Mouse (Mus musculus) midbrain, embryonic 11.5 days (tissue): ENCODE data around the gene Bicc1. TPM values are rescaled to one million over a fixed set of nuclear protein-coding genes. Genes with fewer than 3 reads are reported as not detected.

Source experiments
- ATAC-seq: fragments of 200-750 bp; cut with Nextera tagmentation; 2 replicates; pipeline ENCODE4 v1.8.0; 2017; ENCODE audit warnings: moderate TSS enrichment, moderate library complexity; ENCODE audit not compliant: low FRiP score
- DNase-seq: peaks from one replicate; pipeline ENCODE4 v3.0.0; 2015; ENCODE audit warnings: low spot score; ENCODE audit errors: missing footprints
- H3K27ac ChIP-seq: fragments of 300-500 bp; sonication (generic); 2 replicates; pipeline ENCODE4 v1.5.1; 2014; ENCODE audit warnings: low read depth, low read length
- H3K27me3 ChIP-seq: fragments of 300-500 bp; sonication (generic); 2 replicates; pipeline ENCODE4 v1.6.1; 2014; ENCODE audit warnings: mild to moderate bottlenecking, low read length, moderate library complexity, mixed read lengths; ENCODE audit not compliant: control insufficient read depth, insufficient read depth
- H3K36me3 ChIP-seq: fragments of 300-500 bp; sonication (generic); 2 replicates; pipeline ENCODE4 v1.6.1; 2014; ENCODE audit warnings: mild to moderate bottlenecking, low read length, moderate library complexity, mixed read lengths; ENCODE audit not compliant: control insufficient read depth, insufficient read depth
- H3K4me1 ChIP-seq: fragments of 300-500 bp; sonication (generic); 2 replicates; pipeline ENCODE4 v1.6.1; 2014; ENCODE audit warnings: low read length; ENCODE audit not compliant: control insufficient read depth, insufficient read depth
- H3K4me2 ChIP-seq: fragments of 300-500 bp; sonication (generic); 2 replicates; pipeline ENCODE4 v1.6.1; 2014; ENCODE audit warnings: mild to moderate bottlenecking, moderate library complexity
- H3K4me3 ChIP-seq: fragments of 300-500 bp; sonication (generic); 2 replicates; pipeline ENCODE4 v1.5.1; 2014; ENCODE audit warnings: low read depth, low read length
- H3K9ac ChIP-seq: fragments of 300-500 bp; sonication (generic); 2 replicates; pipeline ENCODE4 v1.6.1; 2014; ENCODE audit warnings: low read length
- H3K9me3 ChIP-seq: fragments of 300-500 bp; sonication (generic); 2 replicates; pipeline ENCODE4 v1.6.1; 2016; ENCODE audit warnings: low read length; ENCODE audit not compliant: control insufficient read depth
- WGBS: fragments of 180-500 bp; shearing (Covaris S2); extraction: QIAGEN DNeasy Blood & Tissue Kit; methylation state at CpG from one replicate; pipeline ENCODE4 v1.1.7; 2014; 5-methylcytosine and 5-hydroxymethylcytosine counted together
- polyA plus RNA-seq: library from polyadenylated mRNA; unstranded; fragments of >200 nt; fragmentation: Nextera tagmentation; extraction: Ambion mirVana; gene quantifications from 2 replicates; pipeline ENCODE4 v1.2.1, GENCODE M21; 2014

Bicc1 gene
- polyA plus RNA-seq, 1 experiment from 2014 or later = 9.2 TPM

DNA sequence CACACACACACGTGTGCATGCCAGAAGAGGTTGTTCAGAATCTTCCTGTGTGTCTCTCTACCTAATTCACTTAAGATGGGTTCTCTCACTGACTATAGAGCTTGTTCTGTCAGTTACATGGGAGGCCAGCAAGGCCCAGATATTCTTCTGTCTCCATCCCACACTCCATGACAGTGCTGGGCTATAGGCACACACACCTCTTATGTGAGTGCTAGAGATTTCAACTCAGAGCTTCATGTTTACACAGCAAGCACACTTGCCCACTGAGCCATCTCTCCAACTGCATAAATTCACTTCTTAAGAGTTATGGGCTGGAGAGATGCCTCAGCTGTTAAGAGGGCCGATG, 20.7 kb downstream of the Bicc1 start:
- no peak overlapping the region for H3K4me3 ChIP-seq
- H3K9me3 ChIP-seq = no peaks in the 10 kb centered on the region; the same call in 1 of the 2 replicates
- no peaks in the 10 kb centered on the region for H3K27me3 ChIP-seq
- WGBS = 79% methylated on average over 2 of the region's 2 CpGs
- no peak overlapping the region for H3K27ac ChIP-seq
- ATAC-seq (peak; percentile 5; the same call in 1 of the 2 replicates), DNase-seq (peak; percentile 86)
- H3K4me1 ChIP-seq = 0 out of 2 replicates have a peak, but pooled peaks cover 4% of the 10 kb centered on the region
- no peaks in the 10 kb centered on the region for H3K36me3 ChIP-seq
- no peak overlapping the region for H3K4me2 ChIP-seq
- H3K9ac ChIP-seq = no peak overlapping the region

DNA sequence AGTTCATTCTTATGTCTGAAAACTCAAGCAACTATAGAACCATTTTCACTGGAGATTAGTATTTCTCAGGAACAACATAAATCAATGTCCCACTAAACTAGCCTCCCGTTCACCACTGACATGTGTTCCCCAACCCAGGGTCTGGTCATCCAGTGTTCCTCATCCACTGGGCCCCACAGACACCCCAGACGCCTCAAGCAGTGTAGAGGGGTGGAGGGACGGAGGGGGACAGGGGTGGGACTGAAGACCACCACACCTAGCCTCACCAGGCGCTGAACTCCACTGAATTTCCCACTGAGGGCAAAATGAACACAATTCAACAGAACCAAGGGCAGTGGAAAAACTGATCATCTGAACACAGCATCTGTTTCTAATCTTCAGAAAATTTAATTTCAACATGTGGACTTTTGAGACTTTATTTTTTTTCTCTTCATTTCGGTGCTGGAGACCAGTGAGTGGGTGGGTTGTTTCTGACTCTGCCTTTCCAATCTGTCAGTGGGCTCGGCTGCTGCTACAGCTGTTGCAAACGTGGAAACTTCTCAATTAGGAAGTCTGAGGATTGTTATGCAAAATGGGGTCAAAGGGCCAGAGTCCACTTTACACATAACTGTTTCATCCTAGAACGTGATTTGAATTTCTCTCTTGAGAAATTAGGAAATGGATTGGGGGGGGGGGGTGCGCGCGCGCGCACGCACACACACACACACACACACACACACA, 21.2 kb downstream of the Bicc1 start:
- WGBS = 61% methylated on average over 14 of the region's 14 CpGs
- ATAC-seq = peak; percentile 33; the same call in 1 of the 2 replicates
- no peaks in the 10 kb centered on the region; the same call in 1 of the 2 replicates for H3K9me3 ChIP-seq
- H3K4me2 ChIP-seq = no peak overlapping the region
- H3K27ac ChIP-seq = no peak overlapping the region
- H3K9ac ChIP-seq = no peak overlapping the region
- peak; percentile 90 for DNase-seq
- H3K4me1 ChIP-seq = 0 out of 2 replicates have a peak, but pooled peaks cover 4% of the 10 kb centered on the region
- no peaks in the 10 kb centered on the region for H3K27me3 ChIP-seq
- no peak overlapping the region for H3K4me3 ChIP-seq
- no peaks in the 10 kb centered on the region for H3K36me3 ChIP-seq

DNA sequence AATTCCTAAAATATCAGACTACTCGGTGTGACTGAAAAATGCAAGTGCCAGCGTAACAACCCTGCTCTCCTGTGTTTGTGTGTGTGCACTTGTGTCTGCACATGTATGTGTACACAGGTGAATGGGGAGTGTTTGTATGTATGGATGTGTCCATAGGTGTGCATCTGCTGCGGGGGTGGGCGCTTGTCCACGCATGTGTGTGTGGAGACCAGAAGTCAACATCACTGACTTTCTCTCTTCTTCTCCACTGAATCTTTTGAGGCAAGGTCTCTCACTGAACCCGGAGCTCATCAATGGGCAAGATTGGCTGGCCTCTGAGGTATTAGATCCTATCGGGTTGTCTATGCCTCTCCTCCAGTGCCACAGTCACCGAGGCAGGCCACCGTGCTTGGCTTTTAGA, 21.9 kb downstream of the Bicc1 start:
- Histone ChIP-seq H3K4me1 (0 out of 2 replicates have a peak, but pooled peaks cover 4% of the 10 kb centered on the region), H3K9me3 (no peaks in the 10 kb centered on the region; the same call in 1 of the 2 replicates), H3K27me3 (no peaks in the 10 kb centered on the region), H3K4me2 (no peak overlapping the region), H3K9ac (no peak overlapping the region), H3K27ac (no peak overlapping the region), H3K4me3 (no peak overlapping the region), H3K36me3 (no peaks in the 10 kb centered on the region)
- WGBS = 93% methylated on average over 9 of the region's 9 CpGs
- ATAC-seq = no peak
- no peak for DNase-seq

GRCm38 (mm10) chr10:71131333-71131732, 28.2 kb downstream of the Bicc1 start:
- no peak overlapping the region for H3K4me2 ChIP-seq
- H3K4me1 ChIP-seq = no peaks in the 10 kb centered on the region
- DNase-seq (no peak), ATAC-seq (no peak)
- WGBS = 69% methylated on average over 9 of the region's 9 CpGs
- no peaks in the 10 kb centered on the region for H3K9me3 ChIP-seq
- H3K36me3 ChIP-seq = no peaks in the 10 kb centered on the region
- H3K27me3 ChIP-seq = no peaks in the 10 kb centered on the region
- no peak overlapping the region for H3K4me3 ChIP-seq
- no peak overlapping the region for H3K27ac ChIP-seq
- H3K9ac ChIP-seq = no peak overlapping the region

GRCm38 (mm10) chr10:71130261-71130660, 29.2 kb downstream of the Bicc1 start:
- no peak overlapping the region for H3K4me3 ChIP-seq
- no peak for DNase-seq
- no peak overlapping the region for H3K4me2 ChIP-seq
- no peaks in the 10 kb centered on the region for H3K4me1 ChIP-seq
- H3K27me3 ChIP-seq = no peaks in the 10 kb centered on the region
- no peak overlapping the region for H3K9ac ChIP-seq
- H3K36me3 ChIP-seq = no peaks in the 10 kb centered on the region
- no peak overlapping the region for H3K27ac ChIP-seq
- 57% methylated on average over 9 of the region's 9 CpGs for WGBS
- no peaks in the 10 kb centered on the region for H3K9me3 ChIP-seq
- ATAC-seq = no peak

DNA sequence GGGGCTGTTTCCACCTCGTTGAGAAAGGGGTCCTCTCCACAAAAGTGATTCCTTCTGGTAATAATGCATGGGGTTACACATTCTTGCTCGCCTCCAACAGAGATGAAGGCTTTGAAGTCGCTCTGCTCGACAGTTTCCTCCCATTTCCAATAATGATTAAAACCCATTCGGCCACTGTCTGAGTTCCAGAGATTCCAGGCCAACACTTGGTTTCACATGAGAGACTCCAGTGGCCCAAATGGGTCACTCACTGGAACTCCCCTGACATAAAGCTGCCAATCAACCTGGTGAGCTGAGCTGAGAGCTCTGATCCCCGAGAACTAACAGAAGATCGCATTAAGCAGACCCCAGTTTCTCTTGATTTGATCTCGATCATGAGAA, 31.6 kb downstream of the Bicc1 start:
- H3K36me3 ChIP-seq = no peaks in the 10 kb centered on the region
- H3K9me3 ChIP-seq = no peaks in the 10 kb centered on the region
- H3K4me1 ChIP-seq = no peaks in the 10 kb centered on the region
- ATAC-seq (no peak), DNase-seq (no peak)
- H3K27ac ChIP-seq = no peak overlapping the region
- no peak overlapping the region for H3K4me3 ChIP-seq
- H3K27me3 ChIP-seq = no peaks in the 10 kb centered on the region
- 47% methylated on average over 8 of the region's 8 CpGs for WGBS
- no peak overlapping the region for H3K4me2 ChIP-seq
- no peak overlapping the region for H3K9ac ChIP-seq

DNA sequence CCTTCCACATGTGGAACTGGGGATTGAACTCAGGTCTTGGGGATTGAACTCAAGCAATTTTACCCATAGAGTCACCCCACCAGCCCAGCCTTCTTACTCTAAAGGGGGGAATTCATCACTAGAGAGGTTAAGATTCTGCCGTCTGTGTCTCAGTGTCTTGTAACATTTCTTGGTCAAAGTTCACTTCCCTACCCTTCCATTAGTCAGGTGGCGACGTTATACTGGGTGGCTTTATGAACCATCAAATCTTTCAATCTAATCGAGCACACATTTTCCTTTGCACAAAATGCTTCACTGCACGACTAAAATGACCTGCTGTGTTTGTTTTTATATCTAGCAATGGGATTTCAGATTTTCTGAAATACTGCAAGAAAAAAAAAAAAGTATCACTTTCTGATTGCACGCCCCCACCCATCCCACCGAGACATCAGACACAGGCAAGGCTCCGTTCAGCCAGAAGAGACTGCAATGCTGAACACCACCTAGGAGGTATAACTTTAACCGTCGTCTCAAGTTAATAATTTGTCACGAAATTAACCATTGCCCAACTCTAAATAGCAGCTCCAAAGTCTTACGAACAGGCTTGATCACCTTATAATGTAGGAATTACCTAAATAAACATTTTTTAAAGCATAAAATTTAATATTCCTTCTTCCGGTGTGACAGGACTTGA, 32.1 kb downstream of the Bicc1 start:
- WGBS = 72% methylated on average over 13 of the region's 13 CpGs
- Histone ChIP-seq H3K27me3 (no peaks in the 10 kb centered on the region), H3K4me2 (no peak overlapping the region), H3K4me3 (no peak overlapping the region), H3K9ac (no peak overlapping the region), H3K4me1 (no peaks in the 10 kb centered on the region), H3K9me3 (no peaks in the 10 kb centered on the region), H3K27ac (no peak overlapping the region), H3K36me3 (no peaks in the 10 kb centered on the region)
- DNase-seq (peak; percentile 14), ATAC-seq (no peak)

- 65% methylated on average over 3 of the region's 3 CpGs for WGBS
- H3K27ac ChIP-seq = no peak overlapping the region
Observed at GRCm38 (mm10) chr10:71123974-71124373, 35.5 kb downstream of the Bicc1 start.

DNA sequence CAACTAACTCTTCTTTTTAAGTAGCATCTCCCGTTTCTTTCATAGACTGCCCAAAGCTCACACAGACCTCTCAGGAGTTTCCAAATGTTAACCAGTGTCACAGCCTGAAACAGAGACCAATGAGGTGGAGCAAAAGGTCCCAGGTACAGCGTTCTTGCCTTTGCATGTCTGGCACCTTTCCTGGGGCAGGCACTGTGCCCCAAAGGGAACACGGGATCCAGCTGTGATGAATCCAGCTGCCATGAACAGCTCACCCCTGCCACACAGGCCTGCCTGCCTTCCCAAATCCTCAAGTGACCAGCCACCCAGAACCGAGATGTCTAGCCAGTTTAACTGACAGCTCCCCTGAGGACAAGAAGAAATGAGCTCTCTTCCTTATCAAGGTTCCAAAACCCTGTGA, 36.1 kb downstream of the Bicc1 start:
- H3K9ac ChIP-seq = no peak overlapping the region
- no peak overlapping the region for H3K4me2 ChIP-seq
- ATAC-seq = no peak
- H3K36me3 ChIP-seq = no peaks in the 10 kb centered on the region
- H3K4me1 ChIP-seq = no peaks in the 10 kb centered on the region
- WGBS = 59% methylated on average over 4 of the region's 4 CpGs
- H3K9me3 ChIP-seq = no peaks in the 10 kb centered on the region
- no peak overlapping the region for H3K27ac ChIP-seq
- no peaks in the 10 kb centered on the region for H3K27me3 ChIP-seq
- H3K4me3 ChIP-seq = no peak overlapping the region
- DNase-seq = no peak

More at GRCm38 (mm10) chr10:71123974-71124373, 35.5 kb downstream of the Bicc1 start:
- Histone ChIP-seq H3K4me3 (no peak overlapping the region), H3K27me3 (no peaks in the 10 kb centered on the region), H3K4me2 (no peak overlapping the region), H3K4me1 (no peaks in the 10 kb centered on the region), H3K9ac (no peak overlapping the region), H3K9me3 (no peaks in the 10 kb centered on the region), H3K36me3 (no peaks in the 10 kb centered on the region)
- no peak for DNase-seq
- ATAC-seq = no peak
